In the genomic region with DNA sequence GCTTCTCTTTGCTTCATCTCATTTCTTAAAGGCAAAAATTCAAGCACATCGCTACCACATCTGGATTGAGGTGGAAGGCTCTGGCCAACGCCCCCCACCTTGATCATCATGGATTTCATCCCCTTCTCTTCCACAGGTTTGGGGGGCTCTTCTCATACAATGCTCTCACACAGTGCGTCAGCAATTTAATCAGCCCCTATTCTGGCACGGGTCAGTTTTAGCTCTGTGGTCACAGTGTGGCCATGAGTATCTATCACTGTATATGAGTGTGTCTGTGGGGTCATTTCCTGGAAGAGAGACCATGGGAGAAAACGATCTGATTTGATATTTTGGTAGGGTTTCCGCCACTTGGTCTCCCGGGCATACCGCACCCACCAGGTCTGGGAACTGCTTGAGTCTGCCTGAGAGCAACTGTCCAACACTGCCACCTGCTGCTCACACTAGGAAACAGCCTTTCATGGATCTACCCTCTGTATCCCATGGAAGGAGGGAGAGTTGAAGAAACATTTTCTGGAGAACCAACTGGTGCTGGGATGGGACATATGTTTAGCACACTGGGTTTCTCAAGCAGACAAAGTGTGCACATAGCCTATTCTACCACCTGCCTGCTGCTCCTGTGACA, we compare ENCODE assay signal across 9 mouse cellular contexts. TPM values are rescaled to one million over a fixed set of nuclear protein-coding genes. Genes with fewer than 3 reads are reported as not detected.
DNase-seq lines count a peak whose midpoint lies in the region; ATAC-seq and TF ChIP-seq lines count a peak whose summit lies in the region.
"Had no signal": no experiment of that assay in that cellular context is flagged by ENCODE, and none has a peak within 500 bp of the region (broad histone marks: within the 10 kb centered on the region; RNA-seq: fewer than 3 reads in every experiment).

No protein-coding gene starts in this region.

- peaks cover 1 to 8% of the 10 kb centered on the region in 2 experiments; a peak in 2 of 4 replicates for H3K4me1 ChIP-seq in ES-E14 (ENCODE audit: control insufficient read depth in 2 of 2, insufficient read depth in 2 of 2, low read length in 2 of 2, poor library complexity in 1 of 2)
- no peaks in the 10 kb centered on the region for H3K4me1 ChIP-seq in forebrain, embryonic 13.5 days

- H3K27me3 ChIP-seq in forebrain, embryonic 13.5 days, result no peaks in the 10 kb centered on the region

- no peak overlapping the region for H3K4me3 ChIP-seq in ES-E14 (ENCODE audit: insufficient read depth in 1 of 2, low read depth in 1 of 2, low read length in 2 of 2, poor library complexity in 1 of 2, severe bottlenecking in 1 of 2)
- H3K4me3 ChIP-seq in forebrain, embryonic 13.5 days, result no peak overlapping the region

- H3K27ac ChIP-seq in ES-E14 (ENCODE audit: insufficient read depth, low read depth, low read length, poor library complexity, severe bottlenecking), result no peak overlapping the region
- H3K27ac ChIP-seq in forebrain, embryonic 13.5 days, result no peak overlapping the region
- H3K27ac ChIP-seq: macrophage had no signal

- H3K9ac ChIP-seq in ES-E14 (ENCODE audit: insufficient read depth, low read depth, low read length, poor library complexity, severe bottlenecking), result 0 out of 2 replicates have a peak overlapping the region, but pooled peaks have one; percentile 60
- H3K9ac ChIP-seq in forebrain, embryonic 13.5 days, result no peak overlapping the region

- ATAC-seq in forebrain, embryonic 13.5 days, result peak; percentile 92
- peak; percentile 61 to 85 for ATAC-seq in hematopoietic stem cell, adult 5-6 weeks (replicated peaks in 1 of 2; ENCODE audit: insufficient read depth in 1 of 2, low FRiP score in 2 of 2, low TSS enrichment in 1 of 2, low read depth in 1 of 2, poor library complexity in 2 of 2, severe bottlenecking in 2 of 2)

- in situ Hi-C loops in ES-E14 (cut with MboI; ENCODE audit: low sequenced_read_pairs in 2 of 2, unreplicated experiment in 2 of 2), result loop anchor here in 1 of 2 experiments (10.0 kb wide), 2 partner anchors 114 to 144 kb away; no protein-coding TSS in a partner anchor

- 51% methylated on average over 8 of the region's 8 CpGs for WGBS in forebrain, embryonic 13.5 days

- no peaks in the 10 kb centered on the region for H3K9me3 ChIP-seq in ES-E14 (ENCODE audit: control insufficient read depth, insufficient read depth, low read depth, low read length)
- no peaks in the 10 kb centered on the region for H3K9me3 ChIP-seq in forebrain, embryonic 13.5 days (replicated peaks)

- DNase-seq in ES-E14 (ENCODE audit: low read depth, low spot score), result peak; percentile 82
- DNase-seq in c-Kit-positive CD71-positive TER-119-negative erythroid progenitor cells, embryonic 14.5 days (ENCODE audit: low read depth), result peak; percentile 47
- DNase-seq in layer of hippocampus, adult 8-10 months (ENCODE audit: low spot score in 2 of 2), result peak; percentile 84 to 92
- DNase-seq in lung, postnatal 10 days, result peak; percentile 92
- peak; percentile 95 for DNase-seq in retina, embryonic 14.5 days (ENCODE audit: low spot score)
- peak; percentile 68 for DNase-seq in thymus, postnatal 25 days

- peaks cover 25% of the 10 kb centered on the region; the same call in 1 of the 2 replicates for H3K36me3 ChIP-seq in ES-E14 (ENCODE audit: control insufficient read depth, insufficient read depth, low read length, poor library complexity, severe bottlenecking)
- no peaks in the 10 kb centered on the region for H3K36me3 ChIP-seq in forebrain, embryonic 13.5 days (ENCODE audit: poor library complexity, severe bottlenecking)

- H3K4me2 ChIP-seq in forebrain, embryonic 13.5 days, result no peak overlapping the region

TF ChIP-seq in ES-E14, 5 proteins besides CTCF, POLR2A, EP300 and RAD21:
- TF ChIP-seq HCFC1 (IDR thresholded peaks at IDR 0.05; ENCODE audit: borderline replicate concordance, insufficient read depth, low read length) (no peak), ZC3H11A (IDR thresholded peaks at IDR 0.05; ENCODE audit: borderline replicate concordance, low read depth, low read length) (peak; percentile 70), MAFK (IDR thresholded peaks at IDR 0.05; ENCODE audit: insufficient read depth, low read depth, low read length) (no peak)

RNA-seq across cellular contexts. Expression of gene Ptgis, which starts 21.1 kb away (rescaled TPM):
- total RNA-seq in ES-E14 (2012; rRNA removed), result 16.1 and 23.8 TPM in 2 replicates
- polyA plus RNA-seq in forebrain, embryonic 13.5 days (2015; fragmentation: Nextera tagmentation; extraction: Ambion mirVana), result 3.5 and 4.4 TPM in 2 replicates
- total RNA-seq in hematopoietic stem cell, adult 5-6 weeks (2017), result not detected in 2 replicates
- 1 to 10 TPM; 1.7 to 2.2 (median 1.7) TPM for total RNA-seq in layer of hippocampus, adult 8-10 months (2022)
- polyA plus RNA-seq: macrophage had no signal

RNA-seq across cellular contexts. Expression of gene Kcnb1, which starts 29.3 kb away (rescaled TPM):
- total RNA-seq in ES-E14 (2012; rRNA removed), result 1.3 and 4.0 TPM in 2 replicates
- 1.3 and 1.5 TPM in 2 replicates for polyA plus RNA-seq in forebrain, embryonic 13.5 days (2015; fragmentation: Nextera tagmentation; extraction: Ambion mirVana)
- total RNA-seq in hematopoietic stem cell, adult 5-6 weeks (2017), result 1.4 and 2.6 TPM in 2 replicates
- 100 to 1,000 TPM in 2 of 4 experiments, 10 to 100 TPM in 2; 90.7 to 118 (median 104) TPM for total RNA-seq in layer of hippocampus, adult 8-10 months (2022)

Comparison
In these comparisons a context has a peak if more than half of its experiments do, and no peak if none do; other contexts are left out.
1. RNA of gene Kcnb1, which starts 29.3 kb away (total RNA-seq): 90.7 to 118 TPM in layer of hippocampus, adult 8-10 months; 1.4 to 2.6 TPM in hematopoietic stem cell, adult 5-6 weeks and 1.3 to 4.0 TPM in ES-E14; every median in the first group is over 10 times any median in the second.
2. Peak in every context shown above with its lines, with median percentiles within 50 percentile points of each other: DNase-seq.